Mouse (Mus musculus): Measurements from ENCODE around the gene Creb3. TPM values are rescaled to one million over a fixed set of nuclear protein-coding genes. Genes with fewer than 3 reads are reported as not detected.

Gene Creb3
- polyA plus RNA-seq, 1 experiment from 2014 or later, result 47.2 TPM

DNA sequence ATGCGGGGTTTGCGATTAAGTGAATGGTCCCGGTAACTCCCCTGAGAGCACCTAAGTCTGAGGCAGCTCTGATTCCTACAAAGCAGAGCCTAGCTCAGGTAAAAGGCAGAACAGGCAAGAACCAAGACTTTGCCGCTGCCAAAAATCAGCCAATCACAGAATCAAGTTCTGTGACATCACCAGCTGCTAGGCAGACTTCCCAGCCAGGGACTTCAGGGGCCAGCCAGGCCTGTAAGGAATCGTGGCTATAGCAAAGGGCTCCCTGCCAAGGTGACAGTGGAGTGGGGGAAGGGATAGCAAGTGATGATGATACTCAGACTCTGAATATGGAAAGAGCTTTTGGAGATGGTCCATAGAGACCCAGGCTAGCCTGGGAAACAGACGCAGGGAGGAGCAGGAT is 42.2 kb upstream of the Creb3 start:
- ATAC-seq (ENCODE audit: insufficient read depth) (peak; percentile 39; the same call in 1 of the 2 replicates), DNase-seq (peak; percentile 98)
- no peak overlapping the region for H3K27ac ChIP-seq (ENCODE audit: low read depth)
- H3K27me3 ChIP-seq (ENCODE audit: insufficient read depth, low read length), result peaks cover 9% of the 10 kb centered on the region
- H3K4me1 ChIP-seq (ENCODE audit: insufficient read depth), result peaks cover 3% of the 10 kb centered on the region; the same call in 1 of the 2 replicates
- WGBS, result 12% methylated on average over 6 of the region's 6 CpGs
- H3K9ac ChIP-seq, result peak overlapping the region; percentile 27; the same call in 1 of the 2 replicates
- peak overlapping the region; percentile 19; the same call in 1 of the 2 replicates for H3K4me3 ChIP-seq (ENCODE audit: low read depth, low read length)
- H3K4me2 ChIP-seq, result peak overlapping the region; percentile 75
- no peaks in the 10 kb centered on the region for H3K9me3 ChIP-seq (ENCODE audit: low read depth, low read length)
- no peak for TF ChIP-seq CTCF (IDR thresholded peaks at IDR 0.05; ENCODE audit: low read depth)
- peaks cover 24% of the 10 kb centered on the region for H3K36me3 ChIP-seq (ENCODE audit: insufficient read depth)

DNA sequence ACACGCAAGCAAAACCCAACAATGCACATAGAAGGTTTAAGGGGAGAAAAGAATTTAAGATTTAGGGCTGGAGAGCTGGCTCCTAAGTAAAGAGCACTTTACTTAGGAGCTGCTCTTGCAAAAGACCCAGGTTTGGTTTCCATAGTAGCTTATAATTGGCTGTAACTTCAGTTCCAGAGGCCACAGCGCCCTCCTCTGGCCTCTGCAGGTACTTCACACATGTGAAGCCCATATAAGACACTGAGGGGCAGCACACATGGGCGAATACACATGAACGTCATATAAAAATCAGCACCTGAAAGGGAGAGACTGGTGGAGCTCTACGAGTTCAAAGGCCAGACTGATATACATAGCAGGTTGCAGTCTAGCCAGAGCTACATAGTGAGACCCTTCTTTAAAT is 34.3 kb upstream of the Creb3 start:
- Histone ChIP-seq H3K9ac (no peak overlapping the region), H3K27ac (ENCODE audit: low read depth) (no peak overlapping the region), H3K9me3 (ENCODE audit: low read depth, low read length) (no peaks in the 10 kb centered on the region), H3K4me2 (no peak overlapping the region), H3K4me1 (ENCODE audit: insufficient read depth) (peaks cover 3% of the 10 kb centered on the region; the same call in 1 of the 2 replicates), H3K27me3 (ENCODE audit: insufficient read depth, low read length) (peaks cover 9% of the 10 kb centered on the region), H3K4me3 (ENCODE audit: low read depth, low read length) (no peak overlapping the region), H3K36me3 (ENCODE audit: insufficient read depth) (peaks cover 29% of the 10 kb centered on the region)
- ATAC-seq (ENCODE audit: insufficient read depth) (no peak), DNase-seq (peak; percentile 23)
- 60% methylated on average over 5 of the region's 5 CpGs for whole genome bisulfite sequencing
- peak; percentile 48 for TF ChIP-seq CTCF (IDR thresholded peaks at IDR 0.05; ENCODE audit: low read depth)

DNA sequence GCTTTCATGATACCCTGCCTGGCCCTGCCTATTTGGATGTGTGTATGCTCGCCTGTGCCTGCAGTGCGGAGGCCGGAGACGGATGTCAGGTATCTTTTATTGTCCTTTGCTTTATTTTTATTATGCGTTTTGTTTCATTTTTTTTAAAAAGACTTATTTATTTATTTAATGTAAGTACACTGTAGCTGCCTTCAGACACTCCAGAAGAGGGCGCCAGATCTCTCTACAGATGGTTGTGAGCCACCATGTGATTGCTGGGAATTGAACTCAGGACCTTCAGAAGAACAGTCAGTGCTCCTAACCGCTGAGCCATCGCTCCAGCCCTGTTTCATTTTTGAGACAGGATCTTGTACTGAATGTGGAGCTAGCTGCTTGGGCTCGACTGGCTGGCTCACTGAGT is 33.6 kb upstream of the Creb3 start:
- H3K4me3 ChIP-seq (ENCODE audit: low read depth, low read length), result no peak overlapping the region
- H3K27ac ChIP-seq (ENCODE audit: low read depth), result no peak overlapping the region
- H3K9ac ChIP-seq, result no peak overlapping the region
- DNase-seq (peak; percentile 28), ATAC-seq (ENCODE audit: insufficient read depth) (no peak)
- peaks cover 35% of the 10 kb centered on the region for H3K36me3 ChIP-seq (ENCODE audit: insufficient read depth)
- 73% methylated on average over 9 of the region's 9 CpGs for WGBS
- peaks cover 7% of the 10 kb centered on the region for H3K27me3 ChIP-seq (ENCODE audit: insufficient read depth, low read length)
- peak; percentile 39 for TF ChIP-seq CTCF (IDR thresholded peaks at IDR 0.05; ENCODE audit: low read depth)
- no peak overlapping the region for H3K4me2 ChIP-seq
- no peaks in the 10 kb centered on the region for H3K9me3 ChIP-seq (ENCODE audit: low read depth, low read length)
- peaks cover 3% of the 10 kb centered on the region; the same call in 1 of the 2 replicates for H3K4me1 ChIP-seq (ENCODE audit: insufficient read depth)

DNA sequence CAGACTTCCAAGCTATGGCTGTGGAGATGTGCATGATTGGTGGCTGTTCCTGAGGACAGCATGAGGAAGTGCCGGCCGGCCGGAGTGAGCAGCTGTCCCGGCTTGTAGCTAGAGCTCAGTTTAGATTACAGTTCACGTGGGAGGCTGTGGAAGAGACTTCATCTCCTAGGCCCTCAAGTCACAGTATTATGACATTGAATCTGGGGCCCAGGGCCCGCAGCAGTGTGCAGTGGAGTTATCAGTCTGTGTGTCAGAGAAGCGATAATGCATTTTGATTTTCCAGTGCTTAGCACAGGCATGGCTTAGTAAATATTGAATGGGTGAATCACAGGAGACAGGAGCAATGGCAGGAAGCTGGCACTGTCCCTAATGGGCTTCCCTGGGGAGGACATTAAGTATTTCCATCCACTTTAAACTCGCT is 32.0 kb upstream of the Creb3 start:
- Histone ChIP-seq H3K9me3 (ENCODE audit: low read depth, low read length) (no peaks in the 10 kb centered on the region), H3K4me3 (ENCODE audit: low read depth, low read length) (no peak overlapping the region), H3K36me3 (ENCODE audit: insufficient read depth) (peaks cover 51% of the 10 kb centered on the region), H3K9ac (no peak overlapping the region), H3K27me3 (ENCODE audit: insufficient read depth, low read length) (no peaks in the 10 kb centered on the region), H3K4me2 (no peak overlapping the region), H3K4me1 (ENCODE audit: insufficient read depth) (no peaks in the 10 kb centered on the region), H3K27ac (ENCODE audit: low read depth) (peak overlapping the region; percentile 7; the same call in 1 of the 2 replicates)
- DNase-seq (no peak), ATAC-seq (ENCODE audit: insufficient read depth) (no peak)
- no peak for TF ChIP-seq CTCF (IDR thresholded peaks at IDR 0.05; ENCODE audit: low read depth)
- WGBS, result 46% methylated on average over 8 of the region's 8 CpGs

DNA sequence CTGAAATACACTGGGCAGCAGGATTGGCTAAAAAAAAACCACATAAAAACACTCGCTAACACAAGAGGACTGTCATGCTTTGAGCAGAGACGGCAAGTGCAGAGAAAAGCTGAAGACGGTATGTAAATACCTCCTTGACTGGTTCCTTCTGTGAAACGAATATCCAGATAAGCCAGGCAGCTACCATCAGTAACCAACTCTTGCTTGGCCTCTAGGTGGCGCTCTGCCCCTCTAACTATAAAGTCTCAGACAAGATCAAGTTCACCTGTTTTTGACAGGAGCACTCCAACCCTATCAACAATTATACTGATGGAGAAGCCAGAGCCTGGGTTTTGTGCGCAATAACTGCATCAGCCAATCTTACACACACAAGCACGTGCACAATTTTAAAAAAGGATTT is 31.6 kb upstream of the Creb3 start:
- Histone ChIP-seq H3K36me3 (ENCODE audit: insufficient read depth) (peaks cover 56% of the 10 kb centered on the region), H3K27me3 (ENCODE audit: insufficient read depth, low read length) (no peaks in the 10 kb centered on the region), H3K4me1 (ENCODE audit: insufficient read depth) (no peaks in the 10 kb centered on the region), H3K9ac (no peak overlapping the region), H3K4me2 (no peak overlapping the region), H3K4me3 (ENCODE audit: low read depth, low read length) (no peak overlapping the region), H3K9me3 (ENCODE audit: low read depth, low read length) (no peaks in the 10 kb centered on the region), H3K27ac (ENCODE audit: low read depth) (peak overlapping the region; percentile 7; the same call in 1 of the 2 replicates)
- WGBS, result 18% methylated on average over 7 of the region's 7 CpGs
- ATAC-seq (ENCODE audit: insufficient read depth), result no peak; the same call in 1 of the 2 replicates
- TF ChIP-seq CTCF (IDR thresholded peaks at IDR 0.05; ENCODE audit: low read depth), result peak; percentile 86
- peak; percentile 87 for DNase-seq

DNA sequence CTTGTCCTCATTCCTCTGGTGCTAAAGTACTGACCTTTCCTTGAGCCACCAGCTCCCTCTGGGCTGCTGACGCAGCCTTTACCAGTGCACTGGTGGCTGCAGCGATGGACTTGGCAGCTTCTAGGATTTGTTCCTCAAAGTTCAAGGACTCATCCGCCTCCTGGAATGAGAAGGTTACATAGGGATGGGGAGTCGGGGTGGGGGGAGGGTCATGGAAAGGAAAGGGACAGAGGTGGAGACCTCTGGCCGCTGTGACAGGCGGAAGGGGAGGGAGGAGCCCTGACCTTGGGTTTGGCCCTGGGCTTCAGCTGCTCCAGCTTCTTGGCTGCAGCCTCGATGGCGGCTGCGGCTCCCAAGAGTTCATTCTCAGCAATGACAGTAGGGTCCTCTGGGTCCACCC is 28.9 kb upstream of the Creb3 start:
- no peak overlapping the region for H3K4me3 ChIP-seq (ENCODE audit: low read depth, low read length)
- DNase-seq, result no peak
- H3K27ac ChIP-seq (ENCODE audit: low read depth), result no peak overlapping the region
- H3K36me3 ChIP-seq (ENCODE audit: insufficient read depth), result peaks cover 83% of the 10 kb centered on the region
- no peak overlapping the region for H3K9ac ChIP-seq
- no peak overlapping the region for H3K4me2 ChIP-seq
- H3K4me1 ChIP-seq (ENCODE audit: insufficient read depth), result no peaks in the 10 kb centered on the region
- ATAC-seq (ENCODE audit: insufficient read depth), result no peak
- WGBS, result 81% methylated on average over 9 of the region's 9 CpGs
- no peak for TF ChIP-seq CTCF (IDR thresholded peaks at IDR 0.05; ENCODE audit: low read depth)
- H3K27me3 ChIP-seq (ENCODE audit: insufficient read depth, low read length), result no peaks in the 10 kb centered on the region
- H3K9me3 ChIP-seq (ENCODE audit: low read depth, low read length), result no peaks in the 10 kb centered on the region

DNA sequence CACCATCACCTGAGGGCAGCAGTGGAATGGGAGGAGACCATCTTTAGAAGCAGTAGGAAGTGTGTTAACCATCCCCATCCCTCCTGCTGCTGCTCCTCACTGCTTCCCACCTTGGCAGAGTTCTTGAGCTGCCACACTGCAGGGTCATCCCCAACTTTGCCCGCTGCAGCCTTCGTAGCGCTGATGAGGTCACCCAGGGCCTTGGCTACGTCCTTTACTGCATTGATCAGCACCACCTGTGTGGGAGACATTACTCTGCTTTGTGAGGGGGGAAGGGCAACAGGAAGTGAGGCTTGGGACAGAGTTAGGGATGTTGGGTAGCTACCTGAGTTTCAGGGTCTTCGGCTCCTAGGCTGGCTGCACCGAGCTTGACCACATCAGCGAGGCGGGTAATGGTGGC is 26.5 kb upstream of the Creb3 start:
- Histone ChIP-seq H3K36me3 (ENCODE audit: insufficient read depth) (peaks cover 100% of the 10 kb centered on the region), H3K4me1 (ENCODE audit: insufficient read depth) (no peaks in the 10 kb centered on the region), H3K9me3 (ENCODE audit: low read depth, low read length) (no peaks in the 10 kb centered on the region), H3K27ac (ENCODE audit: low read depth) (no peak overlapping the region), H3K4me2 (no peak overlapping the region), H3K27me3 (ENCODE audit: insufficient read depth, low read length) (no peaks in the 10 kb centered on the region), H3K4me3 (ENCODE audit: low read depth, low read length) (no peak overlapping the region), H3K9ac (no peak overlapping the region)
- DNase-seq (no peak), ATAC-seq (ENCODE audit: insufficient read depth) (no peak)
- 92% methylated on average over 8 of the region's 8 CpGs for WGBS
- TF ChIP-seq CTCF (IDR thresholded peaks at IDR 0.05; ENCODE audit: low read depth), result no peak

Measured in lung, embryonic 14.5 days (tissue).